Mouse (Mus musculus): ENCODE measurements around the gene Eef1akmt3.

- no peak for TF ChIP-seq EP300 (optimal IDR thresholded peaks at IDR 0.05)
- TF ChIP-seq CTCF (IDR thresholded peaks at IDR 0.05; ENCODE audit: low read depth): no peak
Measured at GRCm38 (mm10) chr10:127002056-127002455, 39.3 kb downstream of the Eef1akmt3 start.

Measured in stomach, postnatal 0 days (tissue).